Mouse (Mus musculus): ENCODE data around the gene Pnrc2. TPM values are rescaled to one million over a fixed set of nuclear protein-coding genes. Genes with fewer than 3 reads are reported as not detected.

The Pnrc2 gene
- total RNA-seq (2021) = 10 to 100 TPM; 48.8 to 49.7 TPM
- long read RNA-seq, experiment 1, transcript Pnrc2-201 (3 exons, 1,919 nt) = major isoform, 43 of 55 reads
- long read RNA-seq, experiment 1, partial matches to known transcripts = 0 of 55 reads
- long read RNA-seq, experiment 1, other reads (novel, unspliced or antisense) = 6 of 55 reads
- long read RNA-seq, experiment 2, transcript Pnrc2-201 (3 exons, 1,919 nt) = major isoform, 42 of 57 reads
- long read RNA-seq, experiment 2, partial matches to known transcripts = 0 of 57 reads
- long read RNA-seq, experiment 2, other reads (novel, unspliced or antisense) = 9 of 57 reads

GRCm38 (mm10) chr4:135873526-135874202, at the start of gene Pnrc2:
Gene Pnrc2, minus strand, starts transcription at chr4:135873850.
- intact Hi-C loops (cut with DNase I) = loop anchor here (1.0 to 10.0 kb wide), 2 partner anchors 17 to 949 kb away; partner anchors contain the start of gene Rsrp1
- DNase-seq (ENCODE audit: low spot score in 2 of 2) = peak; percentile 92 to 93

DNA sequence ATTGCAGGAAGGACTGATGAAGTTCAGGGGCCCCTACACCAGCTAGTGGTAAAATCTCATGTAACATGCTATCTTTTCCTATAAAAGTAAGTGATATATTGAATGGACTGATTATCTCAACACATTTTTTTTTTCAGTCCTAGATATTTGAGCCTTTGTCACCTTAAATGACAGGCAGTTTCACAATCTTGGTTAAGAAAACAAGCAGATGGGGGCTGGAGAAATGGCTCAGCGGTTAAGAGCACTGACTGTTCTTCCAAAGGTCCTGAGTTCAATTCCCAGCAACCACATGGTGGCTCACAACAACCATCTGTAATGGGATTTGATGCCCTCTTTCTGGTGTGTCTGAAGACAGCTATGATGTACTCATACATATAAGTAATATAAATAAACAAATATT, 48.5 kb upstream of the Pnrc2 start:
- intact Hi-C loops (cut with DNase I) = no loop called here

GRCm38 (mm10) chr4:135921257-135922120, 47.8 kb upstream of the Pnrc2 start:
- DNase-seq (ENCODE audit: low spot score in 2 of 2) = no peak
- intact Hi-C loops (cut with DNase I) = no loop called here

More for the DNA sequence above, 48.5 kb upstream of the Pnrc2 start:
- DNase-seq (ENCODE audit: low spot score in 2 of 2) = no peak

GRCm38 (mm10) chr4:135920304-135921241, 46.9 kb upstream of the Pnrc2 start, which contains the start of gene Fuca1:
Gene Fuca1, plus strand, starts transcription at chr4:135920735.
- intact Hi-C loops (cut with DNase I) = loop anchor here (1.0 kb wide), 1 partner anchor 30 kb away; no protein-coding TSS in a partner anchor
- peak; percentile 96 for DNase-seq (ENCODE audit: low spot score in 2 of 2)

DNA sequence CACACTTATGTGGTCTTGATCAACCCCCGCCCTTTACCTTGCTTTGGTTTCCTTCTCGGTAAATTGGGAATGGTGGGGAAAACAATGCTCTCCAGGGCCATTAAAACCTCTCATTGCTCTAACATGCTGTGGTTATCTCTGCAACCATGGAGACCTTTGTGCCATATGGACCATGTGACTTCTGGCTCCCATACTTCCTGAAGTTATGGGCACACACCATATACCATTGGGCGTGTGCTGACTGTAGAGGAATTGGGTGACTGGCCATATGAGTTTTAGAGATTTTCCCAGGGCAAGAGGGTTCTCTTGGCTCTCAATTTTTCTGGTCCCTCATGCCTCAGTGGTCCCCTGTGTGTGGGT, 45.6 kb upstream of the Pnrc2 start:
- no peak for DNase-seq (ENCODE audit: low spot score in 2 of 2)

GRCm38 (mm10) chr4:135918635-135919279, 45.1 kb upstream of the Pnrc2 start:
- DNase-seq (ENCODE audit: low spot score in 2 of 2) = no peak
- intact Hi-C loops (cut with DNase I) = no loop called here

More for the DNA sequence above, 45.6 kb upstream of the Pnrc2 start:
- intact Hi-C loops (cut with DNase I) = no loop called here

- intact Hi-C loops (cut with DNase I) = no loop called here
- DNase-seq (ENCODE audit: low spot score in 2 of 2) = no peak
Observed at GRCm38 (mm10) chr4:135913433-135913832, 39.8 kb upstream of the Pnrc2 start.

DNA sequence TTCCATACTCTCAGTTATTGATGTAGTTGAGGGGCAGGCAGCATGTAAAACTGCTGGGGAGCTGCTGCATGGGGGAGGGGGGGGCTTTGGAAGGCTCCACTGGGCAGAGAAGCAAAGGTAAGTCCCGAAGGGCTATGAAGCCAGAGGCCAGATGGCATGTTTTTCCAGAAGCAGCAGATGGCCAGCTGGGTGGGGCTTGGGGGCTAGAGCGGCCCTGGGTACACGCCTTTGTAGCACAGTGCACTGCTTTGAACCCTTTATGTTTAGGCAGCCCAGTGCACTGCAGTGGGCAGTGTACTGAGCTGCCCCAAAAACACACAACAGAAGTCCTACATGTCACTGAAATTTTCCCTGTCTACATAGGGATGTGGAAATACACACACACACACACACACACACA, 39.2 kb upstream of the Pnrc2 start:
- intact Hi-C loops (cut with DNase I) = no loop called here
- DNase-seq (ENCODE audit: low spot score in 2 of 2) = no peak

DNA sequence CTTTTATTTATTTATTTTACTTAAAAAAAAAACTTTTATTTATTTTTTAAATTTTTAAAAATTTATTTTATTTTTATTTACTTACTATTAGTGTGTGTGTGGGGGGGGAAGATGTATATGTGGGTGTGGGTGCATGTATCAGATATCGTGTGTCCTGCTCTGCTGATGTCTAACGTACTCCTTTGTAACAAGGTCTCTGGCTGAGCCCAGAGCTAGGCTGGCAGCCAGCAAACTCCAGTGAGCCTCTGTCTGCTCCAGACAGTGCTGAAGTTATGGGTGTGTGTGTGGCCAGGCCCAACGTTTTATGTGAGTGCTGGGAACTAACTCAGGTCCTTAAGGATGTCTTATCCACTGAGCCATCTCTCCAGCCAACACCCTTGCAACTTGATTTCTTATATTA, 38.5 kb upstream of the Pnrc2 start:
- intact Hi-C loops (cut with DNase I) = no loop called here
- no peak for DNase-seq (ENCODE audit: low spot score in 2 of 2)

DNA sequence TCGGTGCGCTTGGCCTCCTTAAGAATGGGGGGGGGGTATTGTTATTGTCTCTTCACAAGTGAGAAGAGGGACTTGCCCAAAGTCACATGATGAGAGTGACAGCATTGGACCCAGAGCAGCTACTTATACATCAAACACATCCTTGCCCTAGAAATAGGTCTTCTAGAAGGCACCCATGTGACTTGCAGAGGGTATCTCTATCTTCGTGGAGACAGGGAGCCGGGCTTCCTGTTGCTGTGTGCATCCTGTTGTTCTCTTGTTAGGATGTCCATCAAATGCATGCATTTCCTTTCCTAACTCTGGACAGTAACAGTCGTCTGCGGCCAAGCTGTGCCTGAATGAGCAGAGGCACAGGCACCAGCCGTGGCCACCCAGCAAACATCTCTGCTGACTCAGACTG, 37.9 kb upstream of the Pnrc2 start:
- no peak for DNase-seq (ENCODE audit: low spot score in 2 of 2)
- intact Hi-C loops (cut with DNase I) = no loop called here

DNA sequence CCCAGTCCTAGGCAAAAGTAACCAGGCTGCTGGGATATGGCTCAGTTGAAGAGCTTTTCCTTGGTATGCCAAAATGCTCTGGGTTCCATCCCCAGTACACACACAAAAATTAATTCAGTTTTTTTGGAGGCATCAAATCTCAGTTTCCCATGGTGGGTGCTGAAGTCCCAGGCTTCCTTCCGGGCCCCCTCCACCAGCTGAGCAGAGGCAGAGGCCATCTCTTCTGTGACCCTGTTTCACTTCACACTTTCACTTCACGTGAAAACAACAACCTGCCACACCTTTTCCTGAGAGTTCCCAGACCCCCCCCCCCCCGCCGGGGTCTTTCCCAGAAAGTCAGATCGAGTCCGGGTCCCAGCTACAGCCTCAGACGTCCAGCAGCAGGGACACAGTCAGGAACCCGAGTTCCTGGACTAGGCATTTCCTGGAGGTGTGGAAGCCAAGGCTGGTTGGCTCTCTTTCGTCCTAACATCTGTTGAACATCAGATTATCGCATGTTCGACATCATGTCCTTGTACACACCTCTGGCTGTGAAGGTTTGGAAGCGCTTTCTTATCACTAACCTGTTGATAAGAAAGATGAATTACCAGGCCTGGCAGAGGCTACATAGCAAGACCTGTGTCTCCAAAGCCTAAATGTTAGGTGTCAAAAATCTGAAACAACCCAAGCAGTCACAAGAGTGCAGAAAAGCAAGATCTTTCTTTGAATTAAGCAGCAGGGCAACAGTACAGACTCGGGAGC, 35.8 kb upstream of the Pnrc2 start:
- intact Hi-C loops (cut with DNase I) = no loop called here
- no peak for DNase-seq (ENCODE audit: low spot score in 2 of 2)

- intact Hi-C loops (cut with DNase I) = no loop called here
Observed at GRCm38 (mm10) chr4:135906633-135907032, 33.0 kb upstream of the Pnrc2 start.

GRCm38 (mm10) chr4:135904810-135905209, 31.2 kb upstream of the Pnrc2 start:
- DNase-seq (ENCODE audit: low spot score in 2 of 2) = no peak
- intact Hi-C loops (cut with DNase I) = no loop called here

More at GRCm38 (mm10) chr4:135906633-135907032, 33.0 kb upstream of the Pnrc2 start:
- DNase-seq (ENCODE audit: low spot score in 2 of 2) = no peak

DNA sequence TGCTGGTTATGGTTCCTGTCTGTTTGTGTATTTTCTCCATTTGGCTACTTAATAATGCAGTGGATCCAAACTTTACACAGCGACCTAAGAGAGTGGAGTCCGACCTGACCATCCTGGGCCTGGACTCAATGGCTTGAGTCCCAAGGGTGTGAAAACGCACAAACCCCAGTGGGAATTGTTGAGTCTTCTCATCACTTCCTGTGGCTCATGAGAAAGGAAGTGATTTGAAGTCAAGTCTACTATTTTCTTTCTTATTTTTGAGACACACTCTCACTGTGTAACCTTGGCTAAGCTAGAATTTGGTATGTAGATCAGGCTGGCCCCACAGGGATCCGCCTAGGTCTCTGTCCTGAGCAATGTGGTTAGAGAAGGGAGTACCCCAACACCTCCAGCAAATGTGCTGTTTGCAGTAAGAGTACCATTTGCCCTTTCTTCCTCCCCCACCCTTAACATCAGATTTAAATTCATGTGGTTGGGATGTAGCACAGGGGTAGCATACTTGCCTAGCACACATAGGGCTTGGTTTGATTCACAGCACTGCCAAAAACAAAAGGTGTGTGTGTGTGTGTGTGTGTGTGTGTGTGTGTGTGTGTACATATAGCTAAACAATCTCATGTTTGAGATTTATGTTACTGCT, 29.1 kb upstream of the Pnrc2 start:
- DNase-seq (ENCODE audit: low spot score in 2 of 2) = no peak
- intact Hi-C loops (cut with DNase I) = no loop called here

DNA sequence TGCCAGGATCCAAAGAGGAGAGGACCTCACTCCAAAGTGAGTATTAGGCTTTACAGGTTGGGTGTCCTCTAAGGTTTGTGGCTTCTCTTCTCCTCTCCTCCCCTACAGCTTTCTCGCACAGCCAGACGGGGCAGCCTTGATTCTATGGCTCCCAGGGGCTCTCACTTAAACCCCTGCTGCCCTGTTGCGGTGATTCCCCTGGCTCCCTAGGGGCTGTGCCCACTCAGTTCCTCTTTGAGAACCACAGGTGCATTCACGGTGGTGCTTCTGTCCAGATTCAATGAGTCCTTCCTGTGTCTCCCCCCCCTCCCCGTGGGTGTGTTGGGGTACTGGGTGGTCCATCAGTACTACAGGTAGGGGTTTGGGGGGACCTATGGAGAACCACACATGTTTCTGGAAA, 26.4 kb upstream of the Pnrc2 start:
- intact Hi-C loops (cut with DNase I) = no loop called here
- no peak for DNase-seq (ENCODE audit: low spot score in 2 of 2)

DNA sequence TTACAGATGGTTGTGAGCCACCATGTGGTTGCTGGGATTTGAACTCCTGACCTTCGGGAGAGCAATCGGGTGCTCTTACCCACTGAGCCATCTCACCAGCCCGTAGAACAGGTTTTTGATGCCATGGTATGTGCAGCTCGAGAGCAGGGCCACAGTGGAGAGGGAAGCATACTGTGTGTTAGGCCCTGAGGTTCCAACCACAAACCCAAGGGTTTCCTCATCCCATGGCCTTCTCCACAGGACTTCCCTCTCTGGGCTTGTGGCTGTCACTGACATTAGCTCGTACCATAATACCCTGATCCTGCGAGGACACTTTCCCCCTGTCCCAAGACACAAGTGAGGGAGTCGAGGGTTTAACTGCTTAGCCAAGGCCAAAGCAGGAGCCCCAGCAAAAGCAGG, 25.4 kb upstream of the Pnrc2 start:
- intact Hi-C loops (cut with DNase I) = no loop called here
- DNase-seq (ENCODE audit: low spot score in 2 of 2) = no peak

DNA sequence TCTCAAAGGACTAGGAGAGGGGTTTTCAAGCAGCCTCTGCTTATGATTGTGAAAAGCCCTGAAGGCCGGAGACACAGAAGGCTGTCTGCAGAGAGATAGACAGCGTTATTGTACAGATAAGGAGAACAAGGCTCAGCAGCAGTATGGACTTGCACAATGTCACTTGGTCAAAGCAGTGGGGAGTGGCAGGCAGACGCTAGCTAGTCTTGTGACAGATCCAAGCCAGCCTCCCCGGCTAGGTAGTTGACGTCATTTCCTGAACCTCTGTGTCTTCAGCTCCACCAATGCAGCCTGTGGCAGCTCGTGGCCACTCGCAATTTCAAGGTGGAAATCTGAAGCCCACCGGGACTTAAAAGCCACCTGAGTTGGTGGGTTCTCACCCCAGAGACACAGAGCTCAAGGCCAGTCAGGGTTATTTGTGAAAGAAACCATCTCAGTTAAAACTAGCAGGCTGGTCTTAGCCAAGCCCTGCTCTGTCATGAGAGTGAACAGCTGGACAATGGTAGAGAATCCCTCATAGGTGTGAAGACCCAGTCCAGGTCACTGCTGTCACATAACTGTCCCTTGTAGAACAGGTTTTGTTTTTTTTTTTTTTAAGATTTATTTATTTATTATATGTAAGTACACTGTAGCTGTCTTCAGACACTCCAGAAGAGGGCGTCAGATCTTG, 24.9 kb upstream of the Pnrc2 start:
- no peak for DNase-seq (ENCODE audit: low spot score in 2 of 2)
- intact Hi-C loops (cut with DNase I) = no loop called here
